ENCODE assay signal across 9 mouse cellular contexts in genomic region chr2:51056141-51056731, GRCm38 (mm10).
DNase-seq lines count a peak whose midpoint lies in the region; ATAC-seq lines count a peak whose summit lies in the region.
"Had no signal": no experiment of that assay in that cellular context is flagged by ENCODE, and none has a peak within 500 bp of the region (broad histone marks: within the 10 kb centered on the region; RNA-seq: fewer than 3 reads in every experiment).

No protein-coding gene starts in this region.

- peaks cover 14% of the 10 kb centered on the region for H3K4me1 ChIP-seq in midbrain, embryonic 10.5 days
- H3K4me1 ChIP-seq in midbrain, embryonic 16.5 days (ENCODE audit: control insufficient read depth, insufficient read depth, low read length): no peaks in the 10 kb centered on the region; the same call in 1 of the 2 replicates
- peaks cover 8% of the 10 kb centered on the region for H3K4me1 ChIP-seq in embryonic facial prominence, embryonic 14.5 days (ENCODE audit: control insufficient read depth, insufficient read depth, low read length)

- H3K9me3 ChIP-seq in midbrain, embryonic 10.5 days (replicated peaks): no peaks in the 10 kb centered on the region
- no peaks in the 10 kb centered on the region for H3K9me3 ChIP-seq in midbrain, embryonic 16.5 days (replicated peaks; ENCODE audit: control insufficient read depth, low read length, poor library complexity, severe bottlenecking)
- no peaks in the 10 kb centered on the region for H3K9me3 ChIP-seq in embryonic facial prominence, embryonic 14.5 days (ENCODE audit: control insufficient read depth, low read length)
- H3K9me3 ChIP-seq: hindbrain, embryonic 12.5 days had no signal

- WGBS in midbrain, embryonic 10.5 days: 65% methylated on average over 8 of the region's 8 CpGs
- WGBS in midbrain, embryonic 16.5 days: 62% methylated on average over 8 of the region's 8 CpGs
- WGBS in embryonic facial prominence, embryonic 14.5 days: 27% methylated on average over 8 of the region's 8 CpGs

- H3K9ac ChIP-seq in midbrain, embryonic 16.5 days (ENCODE audit: low read depth, low read length): no peak overlapping the region
- H3K9ac ChIP-seq in embryonic facial prominence, embryonic 14.5 days (ENCODE audit: low read depth, low read length): no peak overlapping the region
- H3K9ac ChIP-seq: hindbrain, embryonic 12.5 days had no signal

- no peak for DNase-seq in midbrain, embryonic 10.5 days (ENCODE audit: low spot score)
- DNase-seq in embryonic facial prominence, embryonic 14.5 days (ENCODE audit: low spot score): peak; percentile 93
- DNase-seq in kidney, postnatal 14 days: peak; percentile 65
- DNase-seq in mesoderm, embryonic 11.5 days (ENCODE audit: low read depth, low spot score): peak; percentile 54
- no peak for DNase-seq in T-cell, adult 2 months (ENCODE audit: low spot score)
- DNase-seq in cerebellum, postnatal 36 days: no peak
- no peak for DNase-seq in left cerebral cortex, adult 8-10 months (ENCODE audit: low spot score in 2 of 2)

- H3K27me3 ChIP-seq in midbrain, embryonic 10.5 days (ENCODE audit: low read depth, poor library complexity, severe bottlenecking): no peaks in the 10 kb centered on the region
- no peaks in the 10 kb centered on the region for H3K27me3 ChIP-seq in midbrain, embryonic 16.5 days (ENCODE audit: control insufficient read depth, insufficient read depth, low read depth, low read length)
- no peaks in the 10 kb centered on the region for H3K27me3 ChIP-seq in embryonic facial prominence, embryonic 14.5 days (replicated peaks; ENCODE audit: control insufficient read depth, insufficient read depth, low read length)
- H3K27me3 ChIP-seq: hindbrain, embryonic 12.5 days had no signal

- H3K4me3 ChIP-seq in midbrain, embryonic 10.5 days: no peak overlapping the region
- no peak overlapping the region for H3K4me3 ChIP-seq in midbrain, embryonic 16.5 days (ENCODE audit: low read depth, low read length)
- H3K4me3 ChIP-seq in embryonic facial prominence, embryonic 14.5 days (ENCODE audit: low read depth, low read length): no peak overlapping the region
- H3K4me3 ChIP-seq: hindbrain, embryonic 12.5 days had no signal

- H3K4me2 ChIP-seq in midbrain, embryonic 16.5 days (ENCODE audit: low read length): no peak overlapping the region
- H3K4me2 ChIP-seq in embryonic facial prominence, embryonic 14.5 days (ENCODE audit: low read depth, low read length): no peak overlapping the region; the same call in 1 of the 2 replicates
- H3K4me2 ChIP-seq: hindbrain, embryonic 12.5 days had no signal

- H3K27ac ChIP-seq in midbrain, embryonic 10.5 days (replicated peaks): 0 out of 2 replicates have a peak overlapping the region, but pooled peaks have one; percentile 10
- no peak overlapping the region for H3K27ac ChIP-seq in midbrain, embryonic 16.5 days (ENCODE audit: low read length)
- peak overlapping the region; percentile 33; the same call in 1 of the 2 replicates for H3K27ac ChIP-seq in embryonic facial prominence, embryonic 14.5 days (replicated peaks; ENCODE audit: low read depth, low read length)
- H3K27ac ChIP-seq: hindbrain, embryonic 12.5 days had no signal

- no peak for ATAC-seq in midbrain, embryonic 16.5 days
- ATAC-seq in embryonic facial prominence, embryonic 14.5 days (ENCODE audit: low read depth): peak; percentile 94

- H3K36me3 ChIP-seq in midbrain, embryonic 10.5 days: no peaks in the 10 kb centered on the region
- H3K36me3 ChIP-seq in midbrain, embryonic 16.5 days (ENCODE audit: control insufficient read depth, insufficient read depth, low read length): no peaks in the 10 kb centered on the region
- no peaks in the 10 kb centered on the region for H3K36me3 ChIP-seq in embryonic facial prominence, embryonic 14.5 days (ENCODE audit: control insufficient read depth, insufficient read depth, low read length)
- H3K36me3 ChIP-seq: hindbrain, embryonic 12.5 days had no signal

Comparison
In these comparisons a context has a peak if more than half of its experiments do, and no peak if none do; other contexts are left out.
1. DNase-seq: peak in embryonic facial prominence, embryonic 14.5 days (single experiment), kidney, postnatal 14 days (single experiment) and mesoderm, embryonic 11.5 days (single experiment); none in midbrain, embryonic 10.5 days (single experiment), T-cell, adult 2 months (single experiment), cerebellum, postnatal 36 days (0 of 2) and left cerebral cortex, adult 8-10 months (0 of 2).